In genomic region chr6:8831204-8831603, GRCm38 (mm10) we compare ENCODE assay signal across 8 mouse cellular contexts. TPM values are rescaled to one million over a fixed set of nuclear protein-coding genes. Genes with fewer than 3 reads are reported as not detected.
A peak's percentile ranks its signal among the peaks of the same experiment; 100 is the strongest.
DNase-seq lines count a peak whose midpoint lies in the region; ATAC-seq lines count a peak whose summit lies in the region.

No protein-coding gene starts in this region.

- H3K9me3 ChIP-seq in heart, embryonic 11.5 days (replicated peaks; ENCODE audit: control insufficient read depth, low read length) = no peaks in the 10 kb centered on the region
- H3K9me3 ChIP-seq in neural tube, embryonic 11.5 days (ENCODE audit: control insufficient read depth, low read length) = no peaks in the 10 kb centered on the region

- H3K36me3 ChIP-seq in heart, embryonic 11.5 days (ENCODE audit: control insufficient read depth, insufficient read depth, low read length) = no peaks in the 10 kb centered on the region
- no peaks in the 10 kb centered on the region for H3K36me3 ChIP-seq in neural tube, embryonic 11.5 days (ENCODE audit: control insufficient read depth, insufficient read depth, low read length)

- ATAC-seq in heart, embryonic 11.5 days (replicated peaks; ENCODE audit: insufficient number of reproducible peaks, low FRiP score, low TSS enrichment) = no peak
- ATAC-seq in neural tube, embryonic 11.5 days (ENCODE audit: insufficient read depth, low FRiP score, low TSS enrichment) = no peak

- no peaks in the 10 kb centered on the region for H3K27me3 ChIP-seq in heart, embryonic 11.5 days (ENCODE audit: control insufficient read depth, insufficient read depth, low read length)
- H3K27me3 ChIP-seq in neural tube, embryonic 11.5 days (ENCODE audit: control insufficient read depth, insufficient read depth, low read length) = no peaks in the 10 kb centered on the region

- DNase-seq in heart, adult 9 months (ENCODE audit: low spot score in 2 of 2) = peak; percentile 1 to 14
- peak; percentile 15 for DNase-seq in neural tube, embryonic 11.5 days (ENCODE audit: low spot score)
- DNase-seq in neural tube, embryonic 10.5 days (ENCODE audit: extremely low spot score, low spot score) = no peak
- peak; percentile 29 to 67 for DNase-seq in cerebellum, postnatal 10 days
- peak; percentile 48 for DNase-seq in lung, postnatal 25 days (ENCODE audit: low spot score)
- DNase-seq in gastrocnemius, postnatal 14 days = no peak
- no peak for DNase-seq in urinary bladder, adult 18-20 months (ENCODE audit: low spot score in 2 of 2)

- intact Hi-C loops in gastrocnemius, postnatal 14 days (cut with DNase I; ENCODE audit: low total_unique reads) = no loop called here

- 33% methylated on average over 2 of the region's 2 CpGs for WGBS in heart, embryonic 11.5 days (ENCODE audit: insufficient replicate concordance)
- WGBS in neural tube, embryonic 11.5 days = 45% methylated on average over 2 of the region's 2 CpGs

- H3K4me3 ChIP-seq in heart, embryonic 11.5 days (ENCODE audit: low read depth, low read length) = no peak overlapping the region
- H3K4me3 ChIP-seq in neural tube, embryonic 11.5 days (ENCODE audit: low read depth, low read length) = no peak overlapping the region

- H3K4me2 ChIP-seq in heart, embryonic 11.5 days = no peak overlapping the region
- H3K4me2 ChIP-seq in neural tube, embryonic 11.5 days (ENCODE audit: low read depth) = no peak overlapping the region

- no peak overlapping the region for H3K9ac ChIP-seq in heart, embryonic 11.5 days (ENCODE audit: low read depth, low read length)
- H3K9ac ChIP-seq in neural tube, embryonic 11.5 days (ENCODE audit: low read length) = no peak overlapping the region

- H3K27ac ChIP-seq in heart, embryonic 11.5 days (ENCODE audit: low read depth, low read length) = no peak overlapping the region
- H3K27ac ChIP-seq in neural tube, embryonic 11.5 days (ENCODE audit: low read depth, low read length) = no peak overlapping the region

- H3K4me1 ChIP-seq in heart, embryonic 11.5 days (ENCODE audit: control insufficient read depth, insufficient read depth, low read length) = no peaks in the 10 kb centered on the region
- no peaks in the 10 kb centered on the region for H3K4me1 ChIP-seq in neural tube, embryonic 11.5 days (ENCODE audit: control insufficient read depth, insufficient read depth, low read length)

RNA-seq across cellular contexts. Expression of gene Ica1, which starts 52.9 kb away (rescaled TPM):
- polyA plus RNA-seq in heart, embryonic 11.5 days (2014; fragmentation: Nextera tagmentation; extraction: Ambion mirVana) = 36.9 and 37.1 TPM in 2 replicates
- polyA plus RNA-seq in neural tube, embryonic 11.5 days (2014; fragmentation: Nextera tagmentation; extraction: Ambion mirVana) = 17.8 and 18.5 TPM in 2 replicates
- 1 to 10 TPM; 3.1 to 3.8 TPM for total RNA-seq in gastrocnemius, postnatal 14 days (2021)

Comparison
In these comparisons a context has a peak if more than half of its experiments do, and no peak if none do; other contexts are left out.
1. DNase-seq: peak in heart, adult 9 months (2 of 2), neural tube, embryonic 11.5 days (single experiment), cerebellum, postnatal 10 days (2 of 2) and lung, postnatal 25 days (single experiment); none in neural tube, embryonic 10.5 days (single experiment), gastrocnemius, postnatal 14 days (single experiment) and urinary bladder, adult 18-20 months (0 of 2).